Mouse (Mus musculus): ENCODE results near the gene Ankrd40. TPM values are rescaled to one million over a fixed set of nuclear protein-coding genes. Genes with fewer than 3 reads are reported as not detected.

The Ankrd40 gene
- polyA plus RNA-seq, 1 experiment = 214 TPM

DNA sequence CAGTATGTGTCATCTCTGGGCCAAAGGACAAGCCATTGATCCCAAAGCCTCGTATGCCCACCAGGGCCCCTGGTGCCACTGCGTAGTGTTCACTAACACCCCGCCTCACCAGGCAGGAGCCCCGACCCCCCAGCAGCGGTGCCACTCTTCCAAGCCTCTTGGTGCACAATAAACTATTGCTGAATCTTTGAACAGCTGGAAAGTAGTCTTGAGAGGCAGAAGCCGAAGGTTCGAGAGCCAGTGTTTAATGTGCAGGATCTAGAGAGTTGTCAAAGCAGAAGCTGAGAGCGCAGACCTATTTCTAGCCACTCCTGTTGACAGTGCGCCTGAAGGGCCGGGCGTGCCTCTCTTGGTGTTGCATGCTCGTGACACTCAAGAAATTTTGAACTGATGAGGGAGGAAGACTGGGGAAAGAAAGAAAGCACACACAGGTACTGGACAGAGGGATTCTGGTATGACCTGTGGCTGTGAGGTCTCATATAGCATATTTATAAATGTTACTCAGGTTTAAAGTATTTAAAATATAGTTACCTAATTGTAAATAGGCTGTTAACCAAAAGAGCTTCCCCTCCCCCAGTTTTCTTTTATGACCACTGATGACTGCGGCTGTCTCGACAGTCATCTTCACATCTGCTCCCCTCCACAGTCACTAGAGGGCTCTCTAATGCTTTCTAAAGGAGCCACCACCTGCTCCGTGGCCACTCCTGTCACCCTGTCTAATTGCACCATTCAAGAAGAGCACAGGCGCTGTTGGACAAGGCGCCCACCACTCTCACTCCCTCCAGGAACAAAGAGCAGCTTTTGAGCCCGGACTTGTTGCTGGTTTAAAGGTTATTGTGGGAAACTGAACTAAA is 12.2 kb downstream of the Ankrd40 start:
- no peaks in the 10 kb centered on the region for H3K4me1 ChIP-seq (ENCODE audit: control insufficient read depth, insufficient read depth, insufficient read length, low read length)
- no peak overlapping the region for H3K4me3 ChIP-seq (ENCODE audit: insufficient read depth, low read depth, low read length)
- H3K27ac ChIP-seq (replicated peaks; ENCODE audit: low read depth, low read length) = no peak overlapping the region

DNA sequence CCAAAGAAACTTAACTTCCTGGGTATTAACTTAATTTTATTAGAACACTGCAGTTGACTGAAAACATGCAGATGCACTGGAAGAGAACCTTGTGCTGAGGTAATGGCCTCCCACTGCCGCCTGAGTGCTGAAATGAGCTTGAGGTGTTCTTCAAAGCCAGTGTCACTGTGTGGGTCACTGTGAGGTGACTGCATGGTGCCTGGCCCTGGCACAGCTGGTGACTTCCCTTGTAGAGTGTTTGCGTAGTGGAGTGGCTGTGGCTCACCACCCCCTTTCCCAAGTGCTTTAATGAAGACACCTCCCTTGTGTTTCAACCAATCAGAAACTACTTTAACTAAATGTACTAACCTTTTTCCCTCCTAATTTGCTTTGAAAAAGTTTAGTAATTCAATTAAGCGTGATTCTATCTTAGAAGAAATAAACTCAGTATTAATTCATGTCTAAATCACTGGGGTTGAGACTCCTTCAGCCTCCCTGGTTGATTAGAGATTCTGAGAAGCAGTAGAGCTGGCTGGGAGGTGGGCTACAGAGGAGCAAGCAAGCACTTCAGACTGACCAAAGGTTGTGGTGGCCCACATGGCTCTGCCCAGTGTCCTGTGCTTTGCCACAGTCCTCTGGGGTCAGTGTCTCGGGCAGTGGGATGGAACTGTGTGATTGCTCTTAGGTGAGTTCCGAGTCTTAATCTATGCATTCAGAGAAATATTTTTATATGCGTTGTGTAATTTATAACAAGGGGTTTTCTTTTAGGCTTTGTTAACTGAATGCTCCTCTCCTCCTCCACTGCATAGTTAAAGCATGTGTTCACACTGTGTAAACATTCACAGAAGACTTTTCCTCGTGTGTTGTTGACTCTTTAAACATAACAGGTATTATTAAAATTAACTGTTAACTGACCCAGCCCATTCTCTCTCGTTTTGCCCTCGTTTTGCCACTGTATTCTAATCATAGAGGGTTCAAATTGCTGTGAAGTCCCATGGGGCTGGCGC is 13.4 kb downstream of the Ankrd40 start:
- Histone ChIP-seq H3K4me1 (ENCODE audit: control insufficient read depth, insufficient read depth, insufficient read length, low read length) (no peaks in the 10 kb centered on the region), H3K4me3 (ENCODE audit: insufficient read depth, low read depth, low read length) (no peak overlapping the region), H3K27ac (replicated peaks; ENCODE audit: low read depth, low read length) (no peak overlapping the region)

GRCm38 (mm10) chr11:94342114-94342905 is 14.5 kb downstream of the Ankrd40 start:
- no peak overlapping the region for H3K4me3 ChIP-seq (ENCODE audit: insufficient read depth, low read depth, low read length)
- H3K4me1 ChIP-seq (ENCODE audit: control insufficient read depth, insufficient read depth, insufficient read length, low read length) = no peaks in the 10 kb centered on the region; the same call in 1 of the 2 replicates
- H3K27ac ChIP-seq (replicated peaks; ENCODE audit: low read depth, low read length) = no peak overlapping the region

DNA sequence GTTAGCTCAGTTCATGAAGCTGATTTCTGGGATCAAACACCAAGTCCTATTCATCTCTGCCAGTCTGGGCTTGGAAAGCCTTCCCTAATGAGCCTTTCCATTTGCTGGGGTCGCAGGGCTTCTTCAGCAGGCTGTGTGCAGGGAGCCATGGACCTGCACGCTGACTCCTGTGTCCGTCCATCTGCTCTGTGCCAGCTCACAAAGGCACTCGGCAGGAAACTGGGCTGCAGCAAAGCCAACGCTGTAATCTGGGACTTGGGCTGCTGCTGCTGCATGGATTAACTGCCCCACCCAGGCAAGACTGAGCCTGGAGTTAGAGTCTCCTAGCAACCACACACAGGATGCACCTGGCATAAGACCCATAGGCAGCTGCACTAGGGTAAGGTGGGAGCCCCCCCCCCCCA is 16.2 kb downstream of the Ankrd40 start:
- Histone ChIP-seq H3K4me3 (ENCODE audit: insufficient read depth, low read depth, low read length) (no peak overlapping the region), H3K27ac (replicated peaks; ENCODE audit: low read depth, low read length) (no peak overlapping the region), H3K4me1 (ENCODE audit: control insufficient read depth, insufficient read depth, insufficient read length, low read length) (no peaks in the 10 kb centered on the region; the same call in 1 of the 2 replicates)

GRCm38 (mm10) chr11:94344470-94344869 is 16.7 kb downstream of the Ankrd40 start:
- Histone ChIP-seq H3K27ac (replicated peaks; ENCODE audit: low read depth, low read length) (no peak overlapping the region), H3K4me3 (ENCODE audit: insufficient read depth, low read depth, low read length) (no peak overlapping the region)

GRCm38 (mm10) chr11:94345926-94346325 is 18.1 kb downstream of the Ankrd40 start:
- no peak overlapping the region for H3K27ac ChIP-seq (replicated peaks; ENCODE audit: low read depth, low read length)
- no peak overlapping the region for H3K4me3 ChIP-seq (ENCODE audit: insufficient read depth, low read depth, low read length)
- H3K4me1 ChIP-seq (ENCODE audit: control insufficient read depth, insufficient read depth, insufficient read length, low read length) = no peaks in the 10 kb centered on the region; the same call in 1 of the 2 replicates

More at GRCm38 (mm10) chr11:94344470-94344869, 16.7 kb downstream of the Ankrd40 start:
- H3K4me1 ChIP-seq (ENCODE audit: control insufficient read depth, insufficient read depth, insufficient read length, low read length) = no peaks in the 10 kb centered on the region; the same call in 1 of the 2 replicates

DNA sequence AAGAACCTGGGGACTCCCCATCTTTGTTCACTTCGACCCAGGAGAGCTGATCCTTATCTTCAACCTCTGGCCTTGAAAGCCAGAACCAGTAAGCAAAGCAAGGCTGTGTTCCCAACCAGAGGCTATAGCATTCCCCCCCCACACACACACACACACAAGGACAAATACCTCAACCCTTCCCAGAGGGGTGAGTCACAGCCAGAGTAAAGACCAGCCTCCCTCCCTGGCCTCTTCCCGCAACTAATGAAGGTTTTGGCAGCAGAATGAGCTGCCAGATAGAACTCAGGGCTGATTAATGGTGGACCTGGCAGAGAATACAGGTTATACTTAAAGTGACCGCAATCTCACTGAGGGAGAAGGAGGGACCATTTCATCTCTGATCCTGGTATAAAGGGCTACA is 18.8 kb downstream of the Ankrd40 start:
- Histone ChIP-seq H3K4me1 (ENCODE audit: control insufficient read depth, insufficient read depth, insufficient read length, low read length) (no peaks in the 10 kb centered on the region; the same call in 1 of the 2 replicates), H3K27ac (replicated peaks; ENCODE audit: low read depth, low read length) (no peak overlapping the region), H3K4me3 (ENCODE audit: insufficient read depth, low read depth, low read length) (no peak overlapping the region)

- no peak overlapping the region for H3K27ac ChIP-seq (replicated peaks; ENCODE audit: low read depth, low read length)
- no peak overlapping the region for H3K4me3 ChIP-seq (ENCODE audit: insufficient read depth, low read depth, low read length)
- no peaks in the 10 kb centered on the region; the same call in 1 of the 2 replicates for H3K4me1 ChIP-seq (ENCODE audit: control insufficient read depth, insufficient read depth, insufficient read length, low read length)
Observed at GRCm38 (mm10) chr11:94347063-94347575, 19.3 kb downstream of the Ankrd40 start.

DNA sequence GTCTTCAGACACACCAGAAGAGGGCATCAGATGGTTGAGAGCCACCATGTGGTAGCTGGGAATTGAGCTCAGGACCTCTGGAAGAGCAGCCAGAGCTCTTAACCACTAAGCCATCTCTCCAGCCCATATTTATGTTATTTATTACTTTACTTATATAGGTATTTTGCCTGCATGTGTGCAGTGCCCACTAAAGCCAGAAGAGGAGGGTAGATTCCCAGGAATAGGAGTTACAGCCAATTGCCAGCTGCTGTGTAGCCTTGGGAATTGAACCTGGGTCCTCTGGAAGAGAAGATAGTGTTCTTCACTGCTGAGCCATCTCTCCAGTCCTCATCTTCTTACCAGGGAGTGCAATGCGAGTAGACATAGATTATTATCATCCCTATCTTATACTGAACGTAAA is 22.0 kb downstream of the Ankrd40 start:
- Histone ChIP-seq H3K27ac (replicated peaks; ENCODE audit: low read depth, low read length) (no peak overlapping the region), H3K4me1 (ENCODE audit: control insufficient read depth, insufficient read depth, insufficient read length, low read length) (no peaks in the 10 kb centered on the region; the same call in 1 of the 2 replicates), H3K4me3 (ENCODE audit: insufficient read depth, low read depth, low read length) (no peak overlapping the region)

- H3K4me3 ChIP-seq (ENCODE audit: insufficient read depth, low read depth, low read length) = no peak overlapping the region
- H3K4me1 ChIP-seq (ENCODE audit: control insufficient read depth, insufficient read depth, insufficient read length, low read length) = no peaks in the 10 kb centered on the region; the same call in 1 of the 2 replicates
- no peak overlapping the region for H3K27ac ChIP-seq (replicated peaks; ENCODE audit: low read depth, low read length)
Observed at GRCm38 (mm10) chr11:94350337-94350736, 22.5 kb downstream of the Ankrd40 start.

GRCm38 (mm10) chr11:94351094-94351493 is 23.3 kb downstream of the Ankrd40 start:
- Histone ChIP-seq H3K27ac (replicated peaks; ENCODE audit: low read depth, low read length) (no peak overlapping the region), H3K4me3 (ENCODE audit: insufficient read depth, low read depth, low read length) (no peak overlapping the region), H3K4me1 (ENCODE audit: control insufficient read depth, insufficient read depth, insufficient read length, low read length) (no peaks in the 10 kb centered on the region; the same call in 1 of the 2 replicates)

DNA sequence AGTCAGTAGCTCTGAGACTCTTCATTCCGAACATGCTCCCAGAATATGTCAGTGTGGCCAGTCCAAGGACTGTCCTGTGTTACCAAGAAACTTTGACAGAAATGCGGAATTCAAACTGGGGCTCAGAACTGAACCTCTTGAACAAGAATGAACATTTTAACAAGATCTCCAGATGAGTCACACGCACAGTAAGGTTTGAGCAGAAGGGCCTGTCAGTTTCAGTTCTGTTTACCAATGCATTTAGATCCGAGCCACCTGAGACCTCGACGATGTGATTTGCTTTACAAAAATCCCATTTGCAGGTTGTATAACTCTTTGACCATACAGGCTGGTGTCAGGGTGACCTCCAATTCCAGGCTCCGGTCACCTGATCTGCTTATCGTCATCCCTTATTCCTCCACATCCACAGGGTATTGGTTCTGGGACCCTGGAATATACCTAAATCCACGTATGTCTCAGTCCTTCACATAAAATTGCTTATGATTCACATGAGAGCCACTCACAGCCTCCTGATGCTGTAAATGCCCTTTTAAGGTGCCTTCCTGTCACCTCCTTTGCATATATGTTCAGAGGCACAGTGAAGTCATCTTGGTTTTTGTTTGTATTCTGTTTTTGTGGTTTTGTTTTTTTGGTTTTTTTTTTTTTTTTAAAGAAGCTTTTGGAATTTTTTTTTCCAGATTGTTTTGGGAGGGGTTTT is 27.9 kb downstream of the Ankrd40 start:
- no peak overlapping the region for H3K4me3 ChIP-seq (ENCODE audit: insufficient read depth, low read depth, low read length)
- H3K27ac ChIP-seq (replicated peaks; ENCODE audit: low read depth, low read length) = no peak overlapping the region
- H3K4me1 ChIP-seq (ENCODE audit: control insufficient read depth, insufficient read depth, insufficient read length, low read length) = no peaks in the 10 kb centered on the region

GRCm38 (mm10) chr11:94359168-94359567 is 31.4 kb downstream of the Ankrd40 start:
- no peak overlapping the region for H3K27ac ChIP-seq (replicated peaks; ENCODE audit: low read depth, low read length)
- no peak overlapping the region for H3K4me3 ChIP-seq (ENCODE audit: insufficient read depth, low read depth, low read length)
- no peaks in the 10 kb centered on the region for H3K4me1 ChIP-seq (ENCODE audit: control insufficient read depth, insufficient read depth, insufficient read length, low read length)
